Mouse (Mus musculus) G1E (cell line): ENCODE measurements around the gene Slc7a12. TPM values are rescaled to one million over a fixed set of nuclear protein-coding genes. Genes with fewer than 3 reads are reported as not detected.

ENCODE experiments used
- ATAC-seq: 2 replicates; pipeline ENCODE4 v1.8.0; 2016; ENCODE audit warnings: mild to moderate bottlenecking; ENCODE audit not compliant: insufficient number of reproducible peaks, poor library complexity, low FRiP score, severe bottlenecking; ENCODE audit errors: extremely low read depth
- DNase-seq: peaks from one replicate; pipeline ENCODE4 v3.0.0; 2012; ENCODE audit warnings: low spot score
- H3K27me3 ChIP-seq: 2 replicates; pipeline ENCODE4 v1.6.1; 2012; ENCODE audit warnings: mild to moderate bottlenecking, low read length, inconsistent platforms; ENCODE audit not compliant: insufficient read depth
- H3K36me3 ChIP-seq: replicated peaks from 2 replicates; pipeline ENCODE3; 2012; ENCODE audit warnings: mild to moderate bottlenecking, inconsistent platforms
- H3K4me1 ChIP-seq: 2 replicates; pipeline ENCODE4 v1.6.1; 2012; ENCODE audit warnings: low read depth, low read length, inconsistent platforms, mixed read lengths; ENCODE audit not compliant: insufficient read depth
- H3K4me3 ChIP-seq: 2 replicates; pipeline ENCODE4 v1.5.1; 2012; ENCODE audit warnings: low read depth, mild to moderate bottlenecking, inconsistent platforms, low read length, moderate library complexity, mixed read lengths
- H3K9me3 ChIP-seq: replicated peaks from 2 replicates; pipeline ENCODE4 v1.6.1; 2012; ENCODE audit warnings: inconsistent platforms
- CTCF ChIP-seq: IDR thresholded peaks from 2 replicates; pipeline ENCODE4 v1.5.1; 2012; ENCODE audit warnings: low read depth, low read length, inconsistent platforms, mixed read lengths
- GATA1 ChIP-seq: IDR thresholded peaks from 2 replicates; pipeline ENCODE4 v1.6.1; 2012; ENCODE audit warnings: borderline replicate concordance, low read length, inconsistent platforms, mixed read lengths
- GATA2 ChIP-seq: IDR thresholded peaks from 2 replicates; pipeline ENCODE4 v1.6.1; 2012; ENCODE audit warnings: low read depth, low read length, inconsistent platforms, borderline replicate concordance
- POLR2AphosphoS5 ChIP-seq: IDR thresholded peaks from 2 replicates; pipeline ENCODE4 v1.6.1; 2012; ENCODE audit warnings: low read depth, low read length, inconsistent platforms; ENCODE audit not compliant: insufficient replicate concordance
- TAL1 ChIP-seq: conservative IDR thresholded peaks from 2 replicates; pipeline ENCODE4 v1.6.1; 2012; ENCODE audit warnings: low read depth, low read length, inconsistent platforms, mixed read lengths
- polyA plus RNA-seq: library from polyadenylated mRNA; stranded (reverse); fragments of >175 nt; gene quantifications from 2 replicates; pipeline ENCODE4 v1.2.3, GENCODE M21; 2012
- total RNA-seq, 2 experiments: library from RNA; stranded (forward) in 1 of 2; stranded (reverse) in 1 of 2; fragments of 200-1000 nt in 1 of 2; fragments of >200 nt in 1 of 2; fragmentation: Nextera tagmentation in 1 of 2; gene quantifications; 2 replicates each; pipeline ENCODE4 v1.2.3; 2014 to 2017

Gene Slc7a12
- not detected in 2 replicates for total RNA-seq (2014; fragmentation: Nextera tagmentation)
- total RNA-seq (2017) = 0.11 TPM in 1 of 2 replicates, not detected in the other
- polyA plus RNA-seq = not detected in 2 replicates

DNA sequence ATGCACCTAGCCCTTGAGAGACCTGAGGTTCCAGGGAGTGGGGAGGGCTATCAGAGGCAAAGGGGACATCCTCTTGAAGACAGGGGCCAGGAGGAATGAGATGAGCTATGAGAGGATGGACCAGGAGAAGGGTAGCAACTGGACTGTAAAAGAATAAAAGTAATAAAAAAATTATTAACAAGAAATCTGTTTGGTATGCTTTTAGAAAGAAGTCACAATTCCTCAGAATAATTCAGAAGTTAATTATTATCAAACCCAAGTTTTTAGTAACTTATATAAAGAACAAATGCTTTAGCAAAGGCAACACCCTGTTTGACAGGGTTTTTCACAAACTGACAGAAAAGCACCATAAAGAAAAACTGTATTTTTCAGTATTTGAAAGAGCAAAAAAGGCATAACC is at the start of gene Slc7a12:
TSS of gene Slc7a12 (plus strand) at position 301 of the 400 bp plus-strand sequence.
- no peak for ATAC-seq
- Histone ChIP-seq H3K4me3 (no peak within 1 kb of the TSS), H3K9me3 (no peaks in the 10 kb centered on the region), H3K4me1 (no peaks in the 10 kb centered on the region), H3K27me3 (no peaks in the 10 kb centered on the region), H3K36me3 (no peaks in the 10 kb centered on the region)
- TF ChIP-seq POLR2AphosphoS5 (no peak), TAL1 (no peak)
- DNase-seq = no peak

DNA sequence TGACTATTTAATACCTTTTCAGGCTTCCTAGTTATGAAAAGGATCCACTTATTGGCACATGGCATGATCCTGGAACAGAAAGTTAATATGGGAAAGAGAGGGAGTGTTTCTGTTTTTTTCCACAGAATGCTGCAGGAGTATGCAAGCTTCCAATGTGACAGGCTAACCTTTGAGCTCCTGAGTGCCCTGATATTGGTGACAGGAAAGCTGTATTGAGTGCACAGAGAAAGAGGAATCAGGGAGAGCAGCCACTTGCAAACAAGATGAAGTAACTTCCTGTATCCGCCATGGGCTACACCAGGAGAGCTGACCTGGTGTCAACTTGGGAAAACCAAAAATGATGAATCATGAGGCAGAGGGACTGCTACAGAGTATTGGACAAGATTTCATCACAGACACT is 48.1 kb upstream of the Slc7a12 start:
- DNase-seq (no peak), ATAC-seq (no peak)
- H3K4me1 ChIP-seq = no peaks in the 10 kb centered on the region
- no peaks in the 10 kb centered on the region for H3K36me3 ChIP-seq
- no peaks in the 10 kb centered on the region for H3K9me3 ChIP-seq
- TF ChIP-seq CTCF (no peak), TAL1 (no peak), POLR2AphosphoS5 (no peak), GATA1 (no peak)
- H3K27me3 ChIP-seq = 0 out of 2 replicates have a peak, but pooled peaks cover 3% of the 10 kb centered on the region
- H3K4me3 ChIP-seq = no peak overlapping the region

- Histone ChIP-seq H3K36me3 (no peaks in the 10 kb centered on the region), H3K9me3 (no peaks in the 10 kb centered on the region), H3K27me3 (no peaks in the 10 kb centered on the region), H3K4me3 (no peak overlapping the region), H3K4me1 (no peaks in the 10 kb centered on the region)
- no peak for ATAC-seq
- DNase-seq = no peak
- no peak for TF ChIP-seq POLR2AphosphoS5
- no peak for TF ChIP-seq CTCF
- TF ChIP-seq TAL1 = no peak
- no peak for TF ChIP-seq GATA1
- no peak for TF ChIP-seq GATA2
Observed at GRCm38 (mm10) chr3:14446015-14446414, 34.5 kb upstream of the Slc7a12 start.

GRCm38 (mm10) chr3:14446691-14447090 is 33.8 kb upstream of the Slc7a12 start:
- TF ChIP-seq CTCF = no peak
- TF ChIP-seq GATA2 = no peak
- TF ChIP-seq TAL1 = no peak
- no peak for TF ChIP-seq GATA1
- no peak for TF ChIP-seq POLR2AphosphoS5

More at GRCm38 (mm10) chr3:14446691-14447090, 33.8 kb upstream of the Slc7a12 start:
- DNase-seq (no peak), ATAC-seq (no peak)
- Histone ChIP-seq H3K27me3 (no peaks in the 10 kb centered on the region), H3K4me1 (no peaks in the 10 kb centered on the region), H3K36me3 (no peaks in the 10 kb centered on the region), H3K9me3 (no peaks in the 10 kb centered on the region), H3K4me3 (no peak overlapping the region)

Other genes starting within 250 kb of the Slc7a12 start
- gene 1810022K09Rik, start 130.6 kb downstream of the Slc7a12 start, total RNA-seq (2014; fragmentation: Nextera tagmentation) = 261 and 310 TPM in 2 replicates
- gene 1810022K09Rik, start 130.6 kb downstream of the Slc7a12 start, total RNA-seq (2017) = 564 and 764 TPM in 2 replicates
- gene 1810022K09Rik, start 130.6 kb downstream of the Slc7a12 start, polyA plus RNA-seq = 14.4 and 21.2 TPM in 2 replicates
- 9.7 and 13.3 TPM in 2 replicates for gene Car13, start 161.0 kb downstream of the Slc7a12 start, total RNA-seq (2014; fragmentation: Nextera tagmentation)
- 16.9 and 17.2 TPM in 2 replicates for gene Car13, start 161.0 kb downstream of the Slc7a12 start, total RNA-seq (2017)
- gene Car13, start 161.0 kb downstream of the Slc7a12 start, polyA plus RNA-seq = 0.72 and 0.83 TPM in 2 replicates